Mouse (Mus musculus) frontal cortex, postnatal 10 days (tissue): Measurements from ENCODE around the gene Inpp5a.
"Not testable (repeated sequence)": the region's sequence is repeated elsewhere in the genome, so short reads cannot be mapped to it uniquely, and the experiment has no call there.

Experiments
- DNase-seq, 2 experiments: peaks; one replicate each; pipeline ENCODE4 v3.0.0; 2022; ENCODE audit warnings: low spot score in 2 of 2, mixed read lengths in 1 of 2

Gene Inpp5a

DNA sequence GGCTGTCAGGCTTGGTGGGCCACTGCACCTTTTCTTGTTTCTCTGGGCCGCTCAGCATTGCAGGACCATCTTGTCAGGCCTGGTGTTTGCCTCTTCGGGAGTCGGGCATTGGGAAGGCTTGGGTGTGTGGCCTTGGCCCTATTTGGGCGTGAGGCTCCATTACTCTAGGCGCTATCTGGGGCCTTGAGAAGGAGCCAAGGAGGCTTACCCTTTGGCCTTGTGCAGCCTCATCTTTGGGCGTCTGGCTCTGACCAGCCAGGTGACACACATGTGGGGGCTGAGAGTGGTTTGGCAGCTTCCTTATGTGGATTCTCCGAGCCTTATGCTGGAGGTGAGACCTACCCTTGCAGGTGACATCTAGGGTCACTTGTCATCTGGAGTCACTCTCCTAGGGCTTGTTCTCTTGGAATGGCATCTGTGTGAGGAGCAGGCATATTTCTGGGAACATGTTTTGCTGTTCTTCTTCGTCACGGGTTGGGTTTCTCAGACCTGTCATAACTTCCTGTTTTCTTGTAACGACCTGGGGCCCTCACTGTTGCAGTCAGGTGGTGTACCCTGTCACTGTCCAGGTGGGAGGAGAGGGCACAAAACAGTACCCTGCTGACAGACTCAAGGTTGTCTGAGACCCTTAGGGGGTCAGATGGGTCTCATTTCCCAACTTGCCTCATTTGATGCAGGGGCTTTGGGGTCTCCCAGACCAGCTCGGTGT, 11.2 kb downstream of the Inpp5a start:
- no peak for DNase-seq

DNA sequence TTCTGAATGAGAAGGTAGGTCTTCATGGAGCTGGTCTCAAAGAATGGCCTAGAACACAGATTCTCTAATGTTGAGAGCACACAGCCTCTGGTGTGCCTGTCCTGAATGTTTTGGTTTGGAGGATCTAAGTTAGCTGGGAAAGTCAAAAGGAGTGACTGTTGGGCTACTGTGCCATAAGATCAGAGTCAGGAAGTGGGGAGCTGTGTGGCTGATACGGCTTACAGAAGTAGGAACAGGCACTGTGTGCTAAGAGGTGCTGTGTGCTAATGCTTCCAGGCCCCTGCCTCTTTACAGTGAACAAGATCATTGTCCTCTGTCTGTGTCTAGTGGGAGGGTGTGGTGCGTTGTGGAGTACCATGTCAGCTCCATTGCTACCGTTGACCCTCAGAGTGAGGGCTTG, 12.0 kb downstream of the Inpp5a start:
- DNase-seq = no peak

DNA sequence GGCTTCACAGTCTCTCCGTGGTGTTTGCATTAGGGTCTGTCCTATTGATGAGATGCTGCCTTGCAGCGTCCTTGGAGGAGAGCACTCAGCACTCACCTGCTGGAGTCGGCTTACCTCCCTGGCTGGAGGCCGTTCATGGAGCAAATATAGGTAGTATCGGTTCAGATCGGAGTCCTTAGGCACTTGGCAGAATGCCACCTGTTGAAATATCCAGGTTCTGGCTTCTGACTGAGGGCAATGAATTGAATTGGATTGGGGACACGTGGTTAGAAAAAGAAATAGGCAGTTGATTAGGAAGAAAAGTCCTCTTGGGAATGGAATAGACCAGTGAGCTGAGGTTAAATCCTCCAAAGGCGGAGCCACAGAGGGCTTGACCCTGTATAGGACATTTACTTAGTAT, 12.9 kb downstream of the Inpp5a start:
- DNase-seq = no peak

DNA sequence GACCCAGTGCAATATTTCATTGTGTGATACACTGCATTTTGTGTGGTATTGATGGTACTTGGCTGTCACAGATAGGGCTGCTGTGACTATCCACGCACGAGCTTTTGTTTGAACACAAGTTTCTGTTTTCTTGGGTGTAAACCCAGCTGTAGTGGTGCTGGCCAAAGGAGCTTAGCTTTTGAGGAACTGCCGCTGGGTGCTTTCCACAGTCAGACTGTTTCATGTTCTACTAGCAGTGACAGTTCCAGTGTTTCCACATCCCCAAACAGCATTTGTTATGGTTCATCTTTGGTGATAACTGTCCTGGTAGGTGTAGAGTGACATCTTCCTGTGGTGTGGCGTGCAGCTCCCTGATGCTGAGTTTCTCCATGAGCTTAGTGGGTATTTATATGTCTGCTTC, 13.8 kb downstream of the Inpp5a start:
- no peak for DNase-seq

DNA sequence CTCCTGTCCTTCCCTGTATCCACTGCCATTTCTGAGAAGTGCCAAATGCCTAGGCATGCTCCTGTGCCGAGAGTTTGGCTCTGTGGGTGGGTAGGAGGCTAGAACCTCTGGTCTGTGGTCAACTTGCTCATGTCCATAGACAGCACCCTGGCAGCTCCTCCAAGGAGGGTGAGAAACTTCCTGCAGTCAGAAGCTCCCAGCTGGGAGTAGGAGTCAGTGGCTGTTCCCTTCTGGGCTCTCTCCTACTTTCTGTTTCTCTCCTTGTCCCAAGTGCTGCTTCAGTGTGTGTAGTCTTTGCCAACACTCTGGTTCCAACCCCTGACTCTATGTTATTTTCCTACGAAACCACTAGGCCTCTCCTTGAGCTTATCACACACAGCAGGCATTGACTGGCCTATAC, 17.7 kb downstream of the Inpp5a start:
- no peak for DNase-seq

DNA sequence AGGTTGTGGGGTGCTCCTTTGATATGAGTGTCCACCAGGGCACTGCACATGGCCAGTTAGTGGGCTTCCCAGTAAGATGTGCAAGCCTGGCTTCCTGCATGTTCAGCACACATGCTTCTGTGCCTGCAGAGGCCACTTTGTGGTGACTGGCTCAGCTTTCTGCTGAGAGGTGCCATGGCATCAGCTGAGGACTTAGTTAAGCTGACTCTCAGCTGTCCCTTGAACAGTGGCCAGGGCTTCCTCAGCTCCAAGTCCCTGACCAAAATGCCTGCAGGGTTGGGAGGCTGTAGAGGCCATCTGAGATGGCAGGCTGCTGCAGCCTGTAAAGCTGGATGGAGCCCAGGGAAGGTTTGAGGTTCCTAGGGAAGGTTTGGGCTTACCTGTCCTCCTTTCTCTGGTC, 19.1 kb downstream of the Inpp5a start:
- DNase-seq = no peak

DNA sequence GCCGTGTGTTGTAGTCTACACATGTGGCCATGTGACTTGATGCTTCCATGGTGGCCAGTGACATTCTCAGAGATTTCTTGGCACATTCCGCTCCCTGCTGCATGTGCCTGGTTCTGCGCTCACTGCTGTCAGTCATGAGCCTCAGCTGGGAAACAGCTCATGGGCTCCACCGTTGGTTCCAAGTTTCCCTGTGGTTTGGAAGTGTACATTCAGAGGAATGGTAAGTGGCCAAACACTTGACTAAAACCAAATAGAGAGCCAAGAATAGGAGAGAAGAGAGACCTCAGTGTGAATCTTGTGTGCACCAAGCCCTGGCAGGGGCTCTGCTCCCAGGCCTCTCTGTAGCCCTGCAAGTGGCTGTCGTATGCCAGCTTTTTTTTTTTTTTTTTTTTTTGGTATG, 21.0 kb downstream of the Inpp5a start:
- DNase-seq = no peak

DNA sequence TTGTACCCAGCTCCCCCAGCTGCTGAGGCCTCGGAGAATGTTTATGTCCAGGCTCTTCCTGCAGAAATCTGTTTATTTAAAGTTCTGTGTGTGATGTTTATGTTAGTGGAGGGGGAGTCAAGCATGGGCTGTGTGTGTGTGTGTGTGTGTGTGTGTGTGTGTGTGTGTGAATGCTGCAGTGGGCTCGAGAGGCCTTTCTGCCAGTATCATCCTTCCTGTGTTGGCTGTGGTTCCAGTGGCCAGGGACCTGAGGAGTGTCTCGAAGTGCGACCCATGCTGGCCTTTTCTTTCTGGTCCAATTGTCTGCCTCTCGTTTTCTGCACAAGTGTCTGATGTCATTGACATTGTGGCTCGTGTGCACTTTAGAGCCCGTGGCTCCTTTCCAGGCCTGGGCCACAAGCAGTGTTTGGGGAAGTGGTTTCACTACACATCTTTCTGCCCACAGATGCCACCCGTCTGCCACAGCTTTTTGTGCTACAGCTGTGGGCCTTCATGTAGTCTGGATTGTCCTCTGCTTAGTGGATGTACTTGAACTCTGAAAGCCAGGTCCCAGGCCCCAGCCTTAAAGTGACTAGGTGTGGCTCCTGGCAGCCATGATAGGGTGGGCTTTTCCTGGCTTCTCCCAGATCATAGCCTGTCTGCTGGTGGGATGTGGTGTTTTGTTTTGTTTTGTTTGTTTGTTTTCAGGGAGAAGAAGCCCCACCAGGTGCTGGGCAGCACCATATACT, 23.5 kb downstream of the Inpp5a start:
- no peak for DNase-seq

DNA sequence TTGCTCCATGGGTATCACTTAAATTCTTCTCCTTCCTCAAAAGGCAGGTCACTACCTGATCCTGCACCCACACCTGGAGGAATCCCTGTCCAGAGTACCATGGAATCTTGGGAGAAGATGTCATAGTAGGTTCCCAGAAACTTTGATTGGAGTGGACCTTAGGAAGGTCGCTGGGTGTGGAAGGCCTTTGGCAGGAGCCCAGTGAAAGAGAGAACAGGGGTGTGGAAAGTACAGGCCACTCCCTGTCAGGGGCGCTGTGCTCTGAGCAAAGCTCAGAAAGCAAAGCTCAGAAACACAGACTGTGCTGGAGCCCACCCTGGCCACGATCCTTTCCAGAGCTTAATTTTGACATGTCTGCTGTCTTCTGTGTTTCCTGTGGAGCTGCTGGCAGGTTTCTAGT, 24.5 kb downstream of the Inpp5a start:
- DNase-seq = no peak

DNA sequence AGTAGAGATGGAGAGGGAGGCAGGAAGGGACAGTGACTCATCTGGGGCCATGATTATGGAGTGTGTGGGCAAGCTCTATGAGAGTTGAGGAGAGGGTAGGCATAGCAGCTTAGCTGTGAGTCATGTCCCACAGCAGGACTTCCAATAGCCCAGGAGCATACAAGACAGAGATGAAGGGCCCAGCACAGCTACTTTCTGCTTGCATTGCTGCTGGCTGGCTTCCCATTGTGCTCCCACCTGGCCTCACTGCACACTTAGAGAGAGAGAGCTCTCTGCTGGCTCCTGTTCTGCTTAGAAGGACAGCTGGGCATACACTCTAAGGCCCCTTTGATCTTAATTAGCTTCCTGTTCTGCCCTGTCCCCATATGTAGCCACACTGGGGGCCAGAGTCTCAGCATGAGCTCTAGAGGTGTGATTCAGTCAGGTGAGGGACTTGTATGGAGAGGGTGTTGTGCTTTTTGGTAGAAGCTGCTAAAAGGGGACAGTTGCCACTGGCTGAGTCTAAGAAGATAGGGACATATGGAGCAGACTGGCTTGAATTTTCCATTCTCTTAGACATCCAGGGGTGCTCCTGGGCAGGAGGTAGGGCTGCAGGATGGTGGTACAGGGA, 26.8 kb downstream of the Inpp5a start:
- no peak for DNase-seq

DNA sequence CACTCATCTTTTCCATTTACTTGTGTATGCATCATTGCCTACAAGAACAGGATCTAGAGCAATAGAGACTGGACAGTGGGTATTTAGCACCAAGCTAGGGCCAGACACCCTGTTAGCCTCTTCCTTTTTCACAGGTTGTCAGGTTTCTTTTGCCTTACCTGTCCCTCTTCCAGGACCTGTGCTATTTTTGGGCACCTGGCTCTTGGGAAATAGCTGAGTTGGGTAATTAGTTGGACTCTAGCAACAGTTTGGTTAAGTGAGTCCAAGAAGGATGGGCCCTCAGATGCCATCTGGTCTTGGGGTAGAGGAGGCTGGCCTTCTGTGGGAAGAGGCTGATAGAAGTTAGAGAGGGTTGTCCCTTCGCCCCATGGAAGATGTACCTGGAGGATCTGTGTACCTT, 29.5 kb downstream of the Inpp5a start:
- no peak for DNase-seq

DNA sequence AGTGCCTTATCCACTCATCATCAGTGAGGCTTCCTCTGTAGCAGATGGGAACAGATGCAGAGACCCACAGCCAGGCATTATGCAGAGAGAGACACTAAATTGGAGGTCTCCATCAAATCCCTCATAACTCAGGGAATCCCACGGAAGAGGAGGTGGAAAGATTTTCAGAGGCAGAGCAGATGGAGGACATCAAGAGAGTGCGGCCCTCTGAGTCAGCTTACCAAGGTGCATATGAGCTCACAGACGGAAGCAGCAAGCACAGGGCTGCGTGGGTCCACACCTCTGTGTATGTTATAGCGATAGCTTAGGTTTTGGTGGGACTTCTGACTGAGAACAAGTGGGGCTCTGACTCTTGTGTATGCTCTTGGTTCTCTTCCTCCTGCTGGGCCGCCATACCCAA, 33.9 kb downstream of the Inpp5a start:
- no peak for DNase-seq

DNA sequence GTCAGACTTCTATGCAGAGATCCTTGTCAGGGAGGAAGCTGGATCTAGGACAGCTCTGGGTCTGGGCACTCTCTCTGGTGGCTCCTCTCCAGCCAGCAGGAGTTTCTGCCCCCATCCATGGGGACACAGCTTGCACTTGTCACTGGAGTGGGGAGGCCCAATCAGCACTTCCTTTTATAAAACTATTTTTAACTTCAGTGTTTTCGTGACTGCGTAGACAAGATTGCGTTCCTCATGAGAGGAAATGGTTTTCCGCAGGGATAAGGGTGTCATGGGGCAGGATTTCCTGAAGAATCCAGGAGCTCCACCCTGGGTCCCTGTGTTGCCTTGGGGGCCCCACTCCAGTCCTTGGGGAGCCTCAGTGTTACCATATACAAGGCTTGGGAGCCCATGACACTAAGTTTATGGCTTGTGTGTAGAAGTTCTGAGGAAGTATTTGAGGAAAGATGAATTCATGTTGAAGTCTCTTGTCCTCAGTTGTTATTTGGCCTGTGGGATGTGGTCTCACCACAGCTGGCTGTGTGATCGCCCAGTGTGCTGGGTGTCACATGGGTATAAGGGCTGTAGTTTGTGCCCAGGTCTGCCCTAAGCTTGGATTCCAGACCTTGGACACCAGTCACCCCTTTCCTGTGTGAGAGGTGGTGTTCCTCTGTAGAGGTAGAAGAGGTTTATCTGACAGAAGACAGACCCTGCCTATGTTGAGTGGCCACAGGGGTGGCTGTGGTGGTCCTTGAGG, 45.4 kb downstream of the Inpp5a start:
- DNase-seq = no peak

DNA sequence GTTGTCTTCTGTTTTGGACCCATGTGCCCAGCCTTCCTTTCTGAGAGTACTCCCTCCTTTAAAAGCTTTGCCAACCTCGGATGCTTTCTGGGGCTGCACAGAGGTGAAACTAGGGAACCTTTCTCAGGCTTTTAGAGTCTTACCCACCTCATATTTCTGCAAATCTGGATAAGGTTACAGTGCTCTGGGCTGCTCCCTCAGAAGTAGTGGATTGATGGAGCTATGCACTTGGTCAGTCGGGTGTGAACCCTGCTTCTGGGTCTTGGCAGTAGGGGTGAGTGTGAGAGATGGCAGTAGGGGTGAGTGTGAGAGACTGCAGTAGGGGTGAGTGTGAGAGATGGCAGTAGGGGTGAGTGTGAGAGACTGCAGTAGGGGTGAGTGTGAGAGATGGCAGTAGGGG, 46.0 kb downstream of the Inpp5a start:
- DNase-seq = not testable (repeated sequence)

DNA sequence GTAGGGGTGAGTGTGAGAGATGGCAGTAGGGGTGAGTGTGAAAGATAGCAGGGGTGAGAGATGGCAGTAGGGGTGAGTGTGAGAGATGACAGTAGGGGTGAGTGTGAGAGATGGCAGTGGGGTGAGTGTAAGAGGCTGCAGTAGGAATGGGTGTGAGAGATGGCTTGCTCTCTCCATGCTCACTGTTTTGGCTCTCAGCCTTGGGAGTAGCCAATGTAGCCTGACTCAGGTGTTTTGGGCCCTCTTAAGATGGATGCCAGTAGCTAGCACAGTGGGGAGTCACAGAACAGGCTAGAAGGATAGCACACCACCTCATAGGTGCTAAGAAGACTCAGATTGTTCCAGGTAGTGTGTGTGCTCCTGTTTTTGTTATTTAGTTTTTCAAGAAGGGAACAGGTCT, 46.8 kb downstream of the Inpp5a start:
- no peak for DNase-seq

DNA sequence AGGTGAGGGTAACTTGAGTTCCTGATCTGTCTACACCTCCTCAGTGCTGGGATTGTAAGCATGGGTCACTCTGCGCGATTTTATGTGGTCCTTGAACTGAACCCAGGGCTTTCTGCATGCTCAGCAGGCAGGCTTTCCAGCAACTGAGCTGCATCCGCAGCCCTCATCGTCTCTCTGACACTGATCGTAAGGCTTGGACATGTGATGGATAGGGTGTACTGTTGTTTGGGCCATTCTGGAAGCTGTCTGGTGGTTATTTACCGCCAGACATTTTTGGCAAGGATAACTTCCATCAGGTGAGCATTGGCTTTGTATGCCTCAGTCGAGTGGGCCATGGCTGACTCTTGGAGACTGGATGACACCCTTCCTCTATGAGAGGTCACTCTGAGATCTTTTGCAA, 48.0 kb downstream of the Inpp5a start:
- peak in 1 of 2 experiments; percentile 1 for DNase-seq

DNA sequence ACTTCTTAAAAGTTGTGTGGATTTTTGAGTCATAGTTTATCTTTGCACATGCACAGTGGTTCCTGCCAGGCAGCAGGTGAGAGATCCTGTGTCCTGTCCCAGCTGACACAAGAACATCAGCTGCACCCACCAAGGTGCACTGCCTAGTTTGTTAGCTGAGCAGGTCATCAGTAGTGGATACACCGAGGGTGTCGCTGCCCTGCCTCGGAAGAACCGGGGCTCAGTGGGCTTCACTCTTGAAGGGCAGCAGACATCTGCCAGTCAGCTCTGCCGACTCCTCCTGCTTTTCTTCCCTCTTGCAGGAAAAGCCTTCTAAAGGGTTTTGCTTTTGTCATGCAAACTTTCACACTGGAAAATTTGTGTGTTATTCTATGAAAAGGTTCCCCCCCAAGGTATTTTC, 48.6 kb downstream of the Inpp5a start:
- no peak for DNase-seq

DNA sequence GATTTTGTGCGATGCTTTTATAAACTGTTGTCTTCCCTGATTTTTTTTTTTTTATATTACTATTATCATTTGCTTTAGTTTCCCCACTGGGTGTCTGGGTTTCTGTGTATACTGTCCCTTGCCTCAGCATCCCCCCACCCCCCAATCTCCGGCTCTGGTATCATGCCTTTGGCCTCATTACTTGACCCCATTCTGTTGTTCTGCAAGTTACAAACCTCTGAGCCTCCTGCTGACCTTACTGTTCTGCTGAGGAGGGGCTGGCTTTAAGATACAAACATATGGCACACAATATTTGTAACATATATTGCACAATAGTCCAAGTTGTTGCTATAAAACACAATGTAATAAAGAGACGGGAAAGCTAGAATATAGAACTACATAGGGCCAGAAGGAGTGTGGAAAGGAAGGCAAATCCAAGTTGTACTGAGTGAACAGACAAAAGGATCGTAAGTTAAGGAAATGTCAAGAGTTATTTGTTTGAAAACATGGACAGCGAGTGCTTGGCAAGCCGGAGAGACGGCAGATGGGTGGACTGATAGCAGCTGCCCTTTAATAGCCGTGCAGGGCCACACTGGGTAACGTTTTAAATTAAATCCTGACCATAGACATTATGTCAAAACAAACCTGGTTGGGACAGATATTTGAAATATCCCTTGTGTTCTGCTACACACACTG, 49.2 kb downstream of the Inpp5a start:
- no peak for DNase-seq

DNA sequence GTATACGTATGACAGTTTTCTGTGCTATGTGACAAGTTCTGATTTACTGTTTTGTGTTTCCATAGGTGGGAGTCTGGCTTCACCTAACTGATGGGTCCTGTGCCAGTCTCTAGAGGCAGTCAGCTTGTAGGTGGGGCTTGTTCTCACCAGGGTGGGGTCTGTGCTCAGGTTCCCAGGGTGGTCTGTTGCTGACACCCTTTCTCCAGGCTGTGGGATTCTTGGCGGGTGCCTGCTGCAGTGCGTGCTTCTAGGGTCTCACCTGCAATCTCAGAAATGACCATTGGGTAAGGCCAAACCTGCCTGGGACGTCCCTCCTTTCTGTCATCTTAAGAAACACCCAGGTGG, 49.7 kb downstream of the Inpp5a start:
- DNase-seq = no peak

DNA sequence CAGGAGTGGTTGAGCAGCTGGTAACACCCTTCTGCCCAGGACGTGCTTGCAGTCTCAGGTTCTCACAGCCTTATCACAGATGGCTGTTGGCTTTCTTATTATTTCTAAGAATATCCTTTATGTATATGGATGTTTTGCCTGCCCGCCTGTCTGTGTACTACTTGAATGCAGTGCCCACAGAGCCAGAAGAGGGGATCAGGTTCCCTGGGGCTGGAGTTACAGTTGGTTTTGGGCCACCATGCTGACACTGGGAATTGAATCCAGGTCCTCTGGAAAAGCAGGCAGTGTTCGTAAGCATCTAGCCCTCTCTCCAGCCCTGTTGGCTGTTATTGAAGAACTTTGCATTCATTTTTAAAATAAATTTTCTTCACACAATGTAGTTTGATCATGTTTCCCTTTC, 50.1 kb downstream of the Inpp5a start:
- DNase-seq = no peak

DNA sequence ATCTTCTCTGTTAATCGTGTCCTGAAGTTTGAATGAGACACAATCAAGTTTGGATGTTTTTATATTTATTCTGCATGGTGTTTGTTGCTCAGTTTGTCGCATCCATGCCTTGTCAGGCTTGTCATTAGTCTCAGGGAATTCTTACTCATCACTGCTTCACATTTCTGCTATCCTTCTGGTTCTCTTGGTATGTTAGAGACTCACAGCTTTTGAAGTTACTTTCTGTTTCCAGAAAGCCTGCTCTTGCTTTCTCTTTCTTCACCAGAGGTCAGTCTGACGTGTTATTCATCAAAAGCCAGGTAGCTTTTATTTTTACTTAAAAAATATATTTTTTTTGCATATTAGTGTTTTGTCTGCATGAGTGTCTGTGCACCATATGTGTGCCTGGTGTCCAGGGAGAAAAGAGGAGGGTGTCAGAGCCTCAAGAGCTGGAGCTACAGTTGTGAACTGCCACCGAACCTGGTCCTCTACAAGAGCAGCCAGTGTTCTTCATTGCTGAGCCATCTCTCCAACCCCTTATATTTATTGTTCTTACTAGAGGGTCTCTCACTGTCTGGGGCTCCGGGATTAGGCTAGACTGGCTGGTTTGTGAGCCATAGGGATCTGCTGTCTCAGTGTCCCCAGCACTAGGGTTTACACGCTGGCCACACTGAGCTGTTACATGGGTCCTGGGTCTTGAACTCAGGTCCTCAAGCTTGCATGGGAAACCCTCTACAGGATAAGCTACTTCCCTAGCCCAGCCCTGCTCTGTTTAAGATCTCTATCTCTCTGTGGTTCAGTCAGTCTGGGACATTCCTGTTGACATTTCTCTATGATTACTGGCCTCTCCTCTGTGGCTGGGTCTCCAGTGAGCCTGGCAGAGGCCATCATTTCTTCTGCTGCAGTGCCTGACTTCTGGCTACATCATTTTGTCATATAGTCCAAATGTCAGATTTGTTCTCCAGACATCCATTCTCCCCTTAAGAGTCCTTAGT, 51.3 kb downstream of the Inpp5a start:
- no peak for DNase-seq
